Mouse (Mus musculus) kidney, postnatal 4 days (tissue): Measurements from ENCODE around the gene Gm10409.
"Not testable (repeated sequence)": the region's sequence is repeated elsewhere in the genome, so short reads cannot be mapped to it uniquely, and the experiment has no call there.

Experiments used
- DNase-seq, 2 experiments: peaks; one replicate each; pipeline ENCODE4 v3.0.0; 2021; ENCODE audit warnings: mixed read lengths in 2 of 2

Gene Gm10409

DNA sequence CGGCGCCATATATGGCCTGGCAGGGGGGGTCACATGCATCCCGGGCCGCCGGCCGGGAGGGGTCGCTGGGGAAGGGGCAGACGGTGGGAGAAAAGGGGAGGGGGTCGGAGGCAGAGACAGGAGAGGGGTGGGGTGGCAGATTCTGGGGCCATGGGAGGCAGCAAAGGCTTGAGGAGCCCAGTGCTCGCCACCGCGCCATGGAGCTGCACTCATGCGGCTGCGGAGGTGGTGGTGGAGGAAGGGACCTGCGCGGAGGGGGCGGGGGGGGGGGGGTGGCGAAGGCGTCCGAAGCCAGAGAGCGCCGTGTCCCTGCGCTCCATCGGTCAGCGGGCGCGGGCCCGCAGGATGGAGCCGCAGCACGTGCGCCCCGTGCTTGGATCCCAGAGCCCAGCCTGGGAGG lies at the start of gene Gm10409:
Gene Gm10409 (plus strand): TSS at position 301 of the 400 bp plus-strand sequence.
- DNase-seq = not testable (repeated sequence)

DNA sequence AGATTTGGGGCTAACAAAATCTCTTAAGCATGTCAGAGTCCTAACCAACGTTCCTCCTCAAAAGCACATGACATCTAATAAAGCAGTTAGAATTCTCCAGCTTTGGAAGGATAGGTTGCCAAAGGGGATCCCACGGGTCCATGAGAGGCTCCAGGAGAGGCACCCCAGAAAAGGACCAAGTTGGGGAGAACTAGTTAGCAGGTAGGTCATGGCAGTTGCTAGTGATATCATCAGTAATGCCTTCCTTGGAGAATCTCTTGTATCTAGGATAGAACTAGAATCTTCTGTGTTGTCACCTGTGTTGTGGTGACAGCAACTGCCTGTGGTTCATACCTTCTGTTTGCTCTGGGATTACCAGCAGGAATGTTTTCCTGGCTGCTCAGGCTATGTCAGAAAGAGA lies 17.6 kb upstream of the Gm10409 start, which contains the start of gene Gm10413:
Gene Gm10413 (plus strand): TSS at position 301 of the 400 bp plus-strand sequence.
- DNase-seq = not testable (repeated sequence)

DNA sequence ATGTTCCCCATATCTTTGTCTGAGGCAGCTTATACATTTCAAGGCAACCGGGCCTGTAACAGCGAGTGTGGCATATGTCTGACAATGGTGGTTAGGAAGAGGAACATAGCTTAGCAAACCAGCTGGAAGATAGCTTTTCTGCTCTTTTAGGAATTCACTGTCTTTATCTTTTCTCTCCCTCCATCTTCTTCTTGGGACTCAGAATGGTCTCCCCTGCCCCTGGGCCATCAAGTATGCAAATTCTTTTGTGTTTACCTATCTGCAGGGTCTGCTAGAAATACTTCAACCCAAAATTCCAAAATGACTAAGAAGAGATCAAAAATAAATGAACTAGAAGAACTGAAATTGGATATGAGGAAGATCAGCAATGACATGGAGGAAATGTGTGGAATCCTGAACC lies 15.4 kb downstream of the Gm10409 start, which contains the start of gene Gm3005:
Gene Gm3005 (plus strand): TSS at position 301 of the 400 bp plus-strand sequence.
- not testable (repeated sequence) for DNase-seq

DNA sequence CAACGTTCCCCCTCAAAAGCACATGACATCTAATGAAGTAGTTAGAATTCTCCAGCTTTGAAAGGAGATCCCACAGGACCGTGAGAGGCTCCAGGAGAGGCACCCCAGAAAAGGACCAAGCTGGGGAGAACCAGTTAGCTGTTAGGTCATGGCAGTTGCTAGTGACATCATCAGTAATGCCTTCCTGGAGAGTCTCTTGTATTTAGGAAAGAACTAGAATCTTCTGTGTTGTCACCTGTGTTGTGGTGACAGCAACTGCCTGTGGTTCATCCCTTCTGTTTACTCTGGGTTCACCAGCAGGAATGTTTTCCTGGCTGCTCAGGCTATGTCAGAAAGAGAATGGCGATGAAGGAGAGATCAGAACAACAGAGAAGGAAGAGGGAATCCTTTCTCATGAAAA lies 36.7 kb downstream of the Gm10409 start, which contains the start of gene Gm10408:
Gene Gm10408 (plus strand): TSS at position 301 of the 400 bp plus-strand sequence.
- DNase-seq = not testable (repeated sequence)
